Comparison of ENCODE assay signal across 9 mouse cellular contexts in the genomic region with DNA sequence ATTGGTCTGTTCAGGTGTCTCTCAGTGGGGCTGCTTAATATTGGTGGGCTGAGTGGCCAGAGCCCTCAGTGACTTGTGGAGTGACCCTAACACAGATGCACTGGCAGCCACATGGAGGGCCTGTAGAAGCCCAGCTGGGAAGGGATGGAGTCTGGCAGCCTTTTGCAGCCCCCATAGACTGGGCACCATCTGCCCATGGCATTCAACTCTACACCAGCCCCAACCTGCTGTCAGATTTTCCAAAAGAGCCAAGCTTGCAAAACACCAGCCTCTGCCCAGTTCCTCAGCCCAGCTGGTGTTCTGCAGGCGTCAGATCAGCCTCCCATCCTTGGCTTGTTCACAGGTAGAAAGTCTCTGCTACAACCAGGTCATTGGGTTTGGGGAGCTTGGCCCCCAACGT.
A peak's percentile ranks its signal among the peaks of the same experiment; 100 is the strongest.
DNase-seq lines count a peak whose midpoint lies in the region; ATAC-seq and TF ChIP-seq lines count a peak whose summit lies in the region.
"Had no signal": no experiment of that assay in that cellular context is flagged by ENCODE, and none has a peak within 500 bp of the region (broad histone marks: within the 10 kb centered on the region; RNA-seq: fewer than 3 reads in every experiment).

No protein-coding gene starts in this region.

- H3K4me2 ChIP-seq in heart, embryonic 11.5 days: no peak overlapping the region
- no peak overlapping the region for H3K4me2 ChIP-seq in stomach, postnatal 0 days (replicated peaks; ENCODE audit: low read depth)

- peak overlapping the region; percentile 73 for H3K27ac ChIP-seq in heart, adult 2 months
- no peak overlapping the region for H3K27ac ChIP-seq in heart, embryonic 11.5 days (ENCODE audit: low read depth, low read length)
- H3K27ac ChIP-seq in stomach, postnatal 0 days (replicated peaks): peak overlapping the region; percentile 85; the same call in 1 of the 2 replicates

- H3K36me3 ChIP-seq in heart, adult 2 months (ENCODE audit: control insufficient read depth, insufficient read depth, low read length): peaks cover 7% of the 10 kb centered on the region; the same call in 1 of the 2 replicates
- H3K36me3 ChIP-seq in heart, embryonic 11.5 days (ENCODE audit: control insufficient read depth, insufficient read depth, low read length): peaks cover 8% of the 10 kb centered on the region
- H3K36me3 ChIP-seq in stomach, postnatal 0 days (ENCODE audit: control insufficient read depth, insufficient read depth, low read length): peaks cover 21% of the 10 kb centered on the region

- 81% methylated on average over 2 of the region's 2 CpGs for WGBS in heart, adult 2 months
- WGBS in heart, embryonic 11.5 days (ENCODE audit: insufficient replicate concordance): 73% methylated on average over 2 of the region's 2 CpGs
- WGBS in stomach, postnatal 0 days: 66% methylated on average over 2 of the region's 2 CpGs

- peaks cover 29% of the 10 kb centered on the region for H3K4me1 ChIP-seq in heart, adult 2 months (ENCODE audit: control insufficient read depth, insufficient read depth, low read length)
- peaks cover 42% of the 10 kb centered on the region for H3K4me1 ChIP-seq in heart, embryonic 11.5 days (ENCODE audit: control insufficient read depth, insufficient read depth, low read length)
- H3K4me1 ChIP-seq in stomach, postnatal 0 days (replicated peaks; ENCODE audit: control insufficient read depth, insufficient read depth): peaks cover 23% of the 10 kb centered on the region

- DNase-seq in heart, adult 2 months: no peak
- DNase-seq in retina, postnatal 1 day: peak; percentile 57
- no peak for DNase-seq in retina, embryonic 14.5 days (ENCODE audit: low spot score)
- peak; percentile 40 to 52 for DNase-seq in left cerebral cortex, postnatal 36 days (ENCODE audit: low spot score in 2 of 2)
- DNase-seq in stomach, postnatal 0 days (ENCODE audit: low spot score): no peak
- DNase-seq in kidney, postnatal 25 days: no peak
- DNase-seq: heart, adult 18-20 months; layer of hippocampus, adult 9-11 months had no signal

- no peak for ATAC-seq in heart, embryonic 11.5 days (replicated peaks; ENCODE audit: insufficient number of reproducible peaks, low FRiP score, low TSS enrichment)
- ATAC-seq in stomach, postnatal 0 days (ENCODE audit: low FRiP score, low TSS enrichment): no peak

- TF ChIP-seq EP300 in heart, adult 2 months (IDR thresholded peaks at IDR 0.05; ENCODE audit: insufficient read depth, low read depth, low read length): no peak
- no peak for TF ChIP-seq EP300 in stomach, postnatal 0 days (optimal IDR thresholded peaks at IDR 0.05)

- H3K9ac ChIP-seq in heart, adult 2 months (ENCODE audit: low read depth, low read length): no peak overlapping the region
- H3K9ac ChIP-seq in heart, embryonic 11.5 days (ENCODE audit: low read depth, low read length): no peak overlapping the region
- no peak overlapping the region for H3K9ac ChIP-seq in stomach, postnatal 0 days (ENCODE audit: low read length)

- TF ChIP-seq POLR2A in heart, adult 2 months (IDR thresholded peaks at IDR 0.05; ENCODE audit: insufficient read depth, low read depth, low read length): no peak

- intact Hi-C loops in heart, adult 2 months (cut with DNase I): no loop called here
- intact Hi-C loops in left cerebral cortex, postnatal 36 days (cut with DNase I): loop anchor here (10.0 kb wide), 1 partner anchor 462 kb away; no protein-coding TSS in a partner anchor

- no peaks in the 10 kb centered on the region for H3K27me3 ChIP-seq in heart, adult 2 months (ENCODE audit: control insufficient read depth, insufficient read depth, low read length)
- peaks cover 48% of the 10 kb centered on the region for H3K27me3 ChIP-seq in heart, embryonic 11.5 days (ENCODE audit: control insufficient read depth, insufficient read depth, low read length)
- H3K27me3 ChIP-seq in stomach, postnatal 0 days (ENCODE audit: control insufficient read depth, insufficient read depth, low read length): no peaks in the 10 kb centered on the region

- no peaks in the 10 kb centered on the region for H3K9me3 ChIP-seq in heart, embryonic 11.5 days (replicated peaks; ENCODE audit: control insufficient read depth, low read length)
- H3K9me3 ChIP-seq in stomach, postnatal 0 days (ENCODE audit: control insufficient read depth, low read length): no peaks in the 10 kb centered on the region

- no peak for TF ChIP-seq CTCF in heart, adult 2 months (IDR thresholded peaks at IDR 0.05)
- TF ChIP-seq CTCF in stomach, postnatal 0 days (IDR thresholded peaks at IDR 0.05; ENCODE audit: low read depth): no peak

- H3K79me2 ChIP-seq in heart, adult 2 months (replicated peaks; ENCODE audit: control insufficient read depth, insufficient read depth, low read length): no peaks in the 10 kb centered on the region

- H3K4me3 ChIP-seq in heart, adult 2 months: no peak overlapping the region
- no peak overlapping the region for H3K4me3 ChIP-seq in heart, embryonic 11.5 days (ENCODE audit: low read depth, low read length)
- H3K4me3 ChIP-seq in stomach, postnatal 0 days (ENCODE audit: low read depth, low read length): no peak overlapping the region

Comparison
In these comparisons a context has a peak if more than half of its experiments do, and no peak if none do; other contexts are left out.
1. DNase-seq: peak in retina, postnatal 1 day (single experiment) and left cerebral cortex, postnatal 36 days (2 of 2); none in heart, adult 2 months (0 of 2), retina, embryonic 14.5 days (single experiment), stomach, postnatal 0 days (single experiment) and kidney, postnatal 25 days (0 of 2).